Mouse (Mus musculus) NIH3T3 (cell line): ENCODE results near the gene Olfr584.
A peak's percentile ranks its signal among the peaks of the same experiment; 100 is the strongest.

Experiments used
- DNase-seq: peaks from one replicate; pipeline ENCODE4 v3.0.0-alpha.2; 2012; ENCODE audit warnings: low read depth

Olfr584 gene

GRCm38 (mm10) chr7:103081585-103081984 is at the start of gene Olfr584:
Gene Olfr584, plus strand, starts transcription at chr7:103081885.
- DNase-seq: no peak

- no peak for DNase-seq
Measured at GRCm38 (mm10) chr7:103037724-103038123, 44.0 kb upstream of the Olfr584 start, which contains the start of gene Olfr582. Gene Olfr582, plus strand, starts transcription at chr7:103038024.

GRCm38 (mm10) chr7:103051000-103051399 is 30.7 kb upstream of the Olfr584 start, which contains the start of gene Olfr583:
Gene Olfr583, plus strand, starts transcription at chr7:103051300.
- DNase-seq: no peak

- no peak for DNase-seq
Measured at GRCm38 (mm10) chr7:103097420-103097819, 15.7 kb downstream of the Olfr584 start, which contains the start of gene Olfr585. Gene Olfr585, plus strand, starts transcription at chr7:103097720.

- peak; percentile 1 for DNase-seq
Measured at GRCm38 (mm10) chr7:103119406-103119805, 37.7 kb downstream of the Olfr584 start.

- DNase-seq: no peak
Measured at GRCm38 (mm10) chr7:103125538-103125937, 43.9 kb downstream of the Olfr584 start, which contains the start of gene Olfr586. Gene Olfr586, minus strand, starts transcription at chr7:103125638.
